Mouse (Mus musculus) stomach, embryonic 16.5 days (tissue): ENCODE measurements around the gene Mgme1. TPM values are rescaled to one million over a fixed set of nuclear protein-coding genes. Genes with fewer than 3 reads are reported as not detected.

Source experiments
- ATAC-seq: fragments of 200-750 bp; cut with Nextera tagmentation; 2 replicates; pipeline ENCODE4 v1.8.0; 2017; ENCODE audit warnings: moderate number of reproducible peaks, moderate TSS enrichment; ENCODE audit not compliant: insufficient read depth, low FRiP score
- H3K27ac ChIP-seq: fragments of 300-500 bp; sonication (generic); 2 replicates; pipeline ENCODE4 v1.5.1; 2014; ENCODE audit warnings: low read length
- H3K27me3 ChIP-seq: fragments of 300-500 bp; sonication (generic); 2 replicates; pipeline ENCODE4 v1.6.1; 2014; ENCODE audit warnings: low read length, control low read depth, mixed read lengths; ENCODE audit not compliant: control insufficient read depth, insufficient read depth
- H3K36me3 ChIP-seq: fragments of 300-500 bp; sonication (generic); 2 replicates; pipeline ENCODE4 v1.6.1; 2014; ENCODE audit warnings: low read length; ENCODE audit not compliant: control insufficient read depth, insufficient read depth
- H3K4me1 ChIP-seq: fragments of 300-500 bp; sonication (generic); 2 replicates; pipeline ENCODE4 v1.6.1; 2014; ENCODE audit warnings: low read length, control low read depth, mixed read lengths; ENCODE audit not compliant: control insufficient read depth, insufficient read depth
- H3K4me2 ChIP-seq: fragments of 300-500 bp; sonication (generic); 2 replicates; pipeline ENCODE4 v1.6.1; 2014; ENCODE audit warnings: low read depth, low read length, mixed read lengths
- H3K4me3 ChIP-seq: fragments of 300-500 bp; sonication (generic); replicated peaks from 2 replicates; pipeline ENCODE4 v1.5.1; 2014; ENCODE audit warnings: mild to moderate bottlenecking, low read length
- H3K9ac ChIP-seq: fragments of 300-500 bp; sonication (generic); 2 replicates; pipeline ENCODE4 v1.6.1; 2014; ENCODE audit warnings: low read length
- H3K9me3 ChIP-seq: fragments of 300-500 bp; sonication (generic); replicated peaks from 2 replicates; pipeline ENCODE4 v1.6.1; 2016; ENCODE audit warnings: low read length, control low read depth; ENCODE audit not compliant: control insufficient read depth
- whole genome bisulfite sequencing: fragments of 180-500 bp; shearing (Covaris S2); extraction: QIAGEN DNeasy Blood & Tissue Kit; methylation state at CpG from one replicate; pipeline ENCODE4 v1.1.7; 2014; 5-methylcytosine and 5-hydroxymethylcytosine counted together
- polyA plus RNA-seq: library from polyadenylated mRNA; unstranded; fragments of >200 nt; fragmentation: Nextera tagmentation; extraction: Ambion mirVana; gene quantifications from 2 replicates; pipeline ENCODE4 v1.2.1, GENCODE M21; 2015

Gene Mgme1
- polyA plus RNA-seq, 1 experiment from 2014 or later: 18.3 TPM

DNA sequence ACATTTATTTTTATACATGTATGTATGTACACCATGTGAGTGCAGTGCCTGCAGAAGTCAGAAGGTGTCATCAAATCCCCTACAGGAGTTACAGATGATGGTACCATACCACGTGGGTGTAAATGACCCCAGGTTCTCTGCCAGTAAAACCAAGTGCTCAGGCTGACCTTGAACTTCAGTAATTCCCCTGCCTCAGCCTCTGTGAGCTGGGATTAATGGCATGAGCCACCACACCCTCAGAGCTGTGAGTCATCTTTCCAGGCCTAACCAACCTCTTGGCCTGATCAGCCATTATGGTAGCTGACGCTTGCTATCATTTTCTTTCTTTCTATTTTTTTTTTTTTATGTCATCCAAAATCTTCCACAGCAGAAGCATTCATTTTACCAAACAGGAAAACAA is 40.9 kb downstream of the Mgme1 start:
- H3K4me3 ChIP-seq: no peak overlapping the region
- H3K9ac ChIP-seq: no peak overlapping the region
- no peaks in the 10 kb centered on the region for H3K36me3 ChIP-seq
- H3K9me3 ChIP-seq: no peaks in the 10 kb centered on the region
- H3K27ac ChIP-seq: no peak overlapping the region
- ATAC-seq: no peak
- H3K4me1 ChIP-seq: no peaks in the 10 kb centered on the region
- H3K27me3 ChIP-seq: no peaks in the 10 kb centered on the region
- WGBS: 87% methylated on average over 2 of the region's 2 CpGs
- H3K4me2 ChIP-seq: no peak overlapping the region

DNA sequence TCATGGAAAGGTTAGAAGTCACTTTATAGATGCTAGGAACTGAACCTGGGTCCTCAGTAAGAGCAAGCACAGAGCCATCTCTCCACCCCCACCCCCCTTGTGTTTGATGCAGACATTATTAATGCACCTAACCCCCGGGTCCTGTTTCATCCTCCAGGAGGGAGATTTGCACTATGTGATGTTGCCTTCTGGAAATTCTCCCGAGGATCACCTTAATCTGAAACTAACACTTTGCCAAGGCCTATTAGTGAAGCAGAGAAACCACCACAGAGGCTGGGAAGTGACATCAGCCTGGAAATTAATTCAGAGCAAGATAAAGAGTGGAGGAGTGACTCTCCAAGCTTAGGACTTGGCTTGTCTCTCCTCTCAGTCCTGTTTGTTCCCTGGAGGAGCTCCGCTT is 53.8 kb downstream of the Mgme1 start:
- H3K9ac ChIP-seq: no peak overlapping the region
- no peak overlapping the region for H3K27ac ChIP-seq
- no peak for ATAC-seq
- H3K27me3 ChIP-seq: peaks cover 5% of the 10 kb centered on the region; the same call in 1 of the 2 replicates
- no peaks in the 10 kb centered on the region for H3K9me3 ChIP-seq
- H3K4me3 ChIP-seq: no peak overlapping the region
- H3K36me3 ChIP-seq: no peaks in the 10 kb centered on the region
- WGBS: 61% methylated on average over 3 of the region's 3 CpGs
- H3K4me1 ChIP-seq: no peaks in the 10 kb centered on the region
- H3K4me2 ChIP-seq: no peak overlapping the region

DNA sequence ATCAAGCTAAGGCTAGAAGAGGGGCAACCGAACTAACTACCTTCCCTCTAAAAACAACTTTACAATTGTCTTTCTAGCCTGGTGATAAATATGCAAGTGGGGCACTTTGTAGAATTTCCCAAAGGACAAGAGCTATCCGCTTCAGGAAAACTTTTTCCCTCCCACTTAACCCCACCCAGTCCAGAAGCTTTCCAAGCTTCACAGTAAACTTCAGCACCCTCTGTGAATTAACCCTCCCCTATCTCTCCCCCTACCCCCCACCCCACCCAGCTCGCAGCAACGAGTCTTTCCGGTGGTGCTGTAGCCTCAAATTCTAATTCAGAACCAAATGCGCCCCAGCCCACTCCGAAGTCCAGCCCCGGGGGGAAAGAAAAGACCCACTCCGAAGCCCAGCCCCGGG is 59.0 kb downstream of the Mgme1 start:
- peaks cover 11% of the 10 kb centered on the region; the same call in 1 of the 2 replicates for H3K4me1 ChIP-seq
- H3K27me3 ChIP-seq: peaks cover 28% of the 10 kb centered on the region
- ATAC-seq: no peak
- no peak overlapping the region for H3K27ac ChIP-seq
- peak overlapping the region; percentile 66 for H3K4me2 ChIP-seq
- H3K4me3 ChIP-seq: peak overlapping the region; percentile 57
- H3K9ac ChIP-seq: no peak overlapping the region
- no peaks in the 10 kb centered on the region for H3K9me3 ChIP-seq
- WGBS: 4% methylated on average over 7 of the region's 10 CpGs
- no peaks in the 10 kb centered on the region for H3K36me3 ChIP-seq

DNA sequence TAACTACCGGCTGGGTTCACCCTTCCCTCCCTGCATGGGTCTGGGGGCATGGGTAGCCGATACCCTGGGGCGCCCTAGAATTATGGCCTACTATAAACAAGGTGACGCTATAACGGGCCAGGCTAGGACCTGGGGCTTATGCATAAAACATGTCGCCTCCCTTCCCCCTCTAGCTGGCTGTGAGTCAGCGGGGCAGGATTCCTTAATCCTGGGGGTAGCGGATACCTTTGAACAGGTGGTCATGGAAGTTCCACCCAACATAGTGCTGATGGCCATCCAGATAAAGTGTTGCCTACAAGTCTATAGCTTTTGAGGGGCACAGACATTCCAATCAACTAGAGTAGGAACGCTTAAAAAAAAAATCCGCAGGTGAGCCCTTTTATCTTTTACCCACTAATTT is 59.5 kb downstream of the Mgme1 start:
- no peak overlapping the region for H3K9ac ChIP-seq
- H3K27me3 ChIP-seq: peaks cover 28% of the 10 kb centered on the region
- ATAC-seq: no peak
- peak overlapping the region; percentile 57 for H3K4me3 ChIP-seq
- peak overlapping the region; percentile 66 for H3K4me2 ChIP-seq
- no peaks in the 10 kb centered on the region for H3K36me3 ChIP-seq
- WGBS: 4% methylated on average over 10 of the region's 10 CpGs
- H3K9me3 ChIP-seq: no peaks in the 10 kb centered on the region
- H3K4me1 ChIP-seq: peaks cover 11% of the 10 kb centered on the region; the same call in 1 of the 2 replicates
- H3K27ac ChIP-seq: no peak overlapping the region

DNA sequence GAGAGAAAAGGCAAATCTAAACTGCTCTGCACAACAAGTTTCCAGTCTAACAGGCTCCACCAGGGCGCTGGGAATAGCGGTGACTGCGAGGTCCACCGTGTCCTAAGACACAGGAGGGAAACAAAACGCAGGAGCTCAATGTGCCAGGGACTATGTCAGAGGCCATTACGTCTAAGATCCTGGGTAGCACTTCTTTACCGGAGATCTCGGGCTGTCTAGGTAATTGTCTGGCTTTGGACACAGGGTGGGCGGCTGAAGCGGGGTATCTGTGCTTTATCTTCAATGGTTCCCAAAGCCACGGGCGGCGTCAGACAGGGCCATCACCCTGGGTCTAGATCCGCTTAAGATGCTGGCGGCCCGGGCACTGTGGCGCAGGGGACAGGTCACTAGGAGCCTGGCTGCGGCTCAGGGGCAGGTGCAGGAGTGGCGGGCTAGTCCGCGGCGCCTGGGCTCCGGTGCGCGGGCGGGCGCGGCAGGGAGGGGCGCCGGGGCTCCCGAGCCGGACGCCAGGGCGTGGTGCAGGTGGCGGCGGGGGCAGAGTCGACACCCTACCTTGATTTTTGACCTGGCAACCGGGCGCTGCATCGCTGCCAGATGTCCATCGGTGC is 60.0 kb downstream of the Mgme1 start:
- peak overlapping the region; percentile 54 for H3K9ac ChIP-seq
- 2% methylated on average over 38 of the region's 41 CpGs for WGBS
- peaks cover 11% of the 10 kb centered on the region; the same call in 1 of the 2 replicates for H3K4me1 ChIP-seq
- peaks cover 28% of the 10 kb centered on the region for H3K27me3 ChIP-seq
- no peaks in the 10 kb centered on the region for H3K9me3 ChIP-seq
- H3K36me3 ChIP-seq: no peaks in the 10 kb centered on the region
- H3K27ac ChIP-seq: peak overlapping the region; percentile 26
- H3K4me3 ChIP-seq: peak overlapping the region; percentile 57
- peak; percentile 50; the same call in 1 of the 2 replicates for ATAC-seq
- peak overlapping the region; percentile 66 for H3K4me2 ChIP-seq

Other genes starting within 250 kb of the Mgme1 start
- not detected in 2 replicates for gene Banf2, start 237.6 kb upstream of the Mgme1 start, polyA plus RNA-seq
- gene Snx5, start 243 bp downstream of the Mgme1 start, polyA plus RNA-seq: 106 and 109 TPM in 2 replicates
- 3.2 and 3.5 TPM in 2 replicates for gene Ovol2, start 61.5 kb downstream of the Mgme1 start, polyA plus RNA-seq
- 34.6 and 36.9 TPM in 2 replicates for gene Kat14, start 98.3 kb downstream of the Mgme1 start, polyA plus RNA-seq
- gene Pet117, start 98.3 kb downstream of the Mgme1 start, polyA plus RNA-seq: 4.0 and 6.8 TPM in 2 replicates